Mouse (Mus musculus) spleen, adult 18-20 months (tissue): ENCODE data around the gene Tmtc1.

Experiments
- DNase-seq, 2 experiments: peaks; one replicate each; pipeline ENCODE4 v3.0.0; 2022; ENCODE audit warnings: mixed read lengths in 2 of 2

The Tmtc1 gene

GRCm38 (mm10) chr6:148305191-148305590 is 139.0 kb downstream of the Tmtc1 start:
- DNase-seq, result no peak

- DNase-seq, result no peak
Measured at GRCm38 (mm10) chr6:148302261-148302660, 141.9 kb downstream of the Tmtc1 start.

GRCm38 (mm10) chr6:148297086-148297485 is 147.1 kb downstream of the Tmtc1 start:
- no peak for DNase-seq

- DNase-seq, result no peak
Measured at GRCm38 (mm10) chr6:148296418-148296817, 147.8 kb downstream of the Tmtc1 start.

GRCm38 (mm10) chr6:148294506-148294905 is 149.7 kb downstream of the Tmtc1 start:
- no peak for DNase-seq

- DNase-seq, result no peak
Measured at GRCm38 (mm10) chr6:148290865-148291264, 153.3 kb downstream of the Tmtc1 start.

GRCm38 (mm10) chr6:148283224-148283881 is 160.8 kb downstream of the Tmtc1 start:
- DNase-seq, result no peak

GRCm38 (mm10) chr6:148279240-148279639 is 164.9 kb downstream of the Tmtc1 start:
- no peak for DNase-seq

- DNase-seq, result no peak
Measured at GRCm38 (mm10) chr6:148276418-148276817, 167.8 kb downstream of the Tmtc1 start.

GRCm38 (mm10) chr6:148275046-148275445 is 169.1 kb downstream of the Tmtc1 start:
- DNase-seq, result no peak

GRCm38 (mm10) chr6:148260729-148261101 is 183.5 kb downstream of the Tmtc1 start:
- no peak for DNase-seq

- DNase-seq, result no peak
Measured at GRCm38 (mm10) chr6:148259979-148260728, 184.0 kb downstream of the Tmtc1 start.

- DNase-seq, result no peak
Measured at GRCm38 (mm10) chr6:148259074-148259473, 185.1 kb downstream of the Tmtc1 start.

- DNase-seq, result no peak
Measured at GRCm38 (mm10) chr6:148257805-148258204, 186.4 kb downstream of the Tmtc1 start.

- DNase-seq, result no peak
Measured at GRCm38 (mm10) chr6:148256109-148256508, 188.1 kb downstream of the Tmtc1 start.

- DNase-seq, result no peak
Measured at GRCm38 (mm10) chr6:148255395-148256053, 188.7 kb downstream of the Tmtc1 start.

- no peak for DNase-seq
Measured at GRCm38 (mm10) chr6:148249221-148249620, 195.0 kb downstream of the Tmtc1 start.

GRCm38 (mm10) chr6:148248625-148249024 is 195.6 kb downstream of the Tmtc1 start:
- DNase-seq, result peak in 1 of 2 experiments; percentile 32

- DNase-seq, result no peak
Measured at GRCm38 (mm10) chr6:148246544-148246943, 197.6 kb downstream of the Tmtc1 start.

GRCm38 (mm10) chr6:148244836-148245235 is 199.4 kb downstream of the Tmtc1 start:
- DNase-seq, result no peak

GRCm38 (mm10) chr6:148242304-148242703 is 201.9 kb downstream of the Tmtc1 start:
- no peak for DNase-seq

- no peak for DNase-seq
Measured at GRCm38 (mm10) chr6:148241685-148242084, 202.5 kb downstream of the Tmtc1 start.

GRCm38 (mm10) chr6:148239311-148239710 is 204.9 kb downstream of the Tmtc1 start:
- DNase-seq, result no peak

GRCm38 (mm10) chr6:148237453-148237852 is 206.7 kb downstream of the Tmtc1 start:
- no peak for DNase-seq
